Mouse (Mus musculus) CD4-positive, CD25-positive, alpha-beta regulatory T cell, adult 2 months (primary cell): ENCODE results near the gene Gmeb1.
A peak's percentile ranks its signal among the peaks of the same experiment; 100 is the strongest.

Source experiments
- DNase-seq: peaks from one replicate; pipeline ENCODE4 v3.0.0-alpha.2; 2012; ENCODE audit warnings: low read depth, low spot score

The Gmeb1 gene

DNA sequence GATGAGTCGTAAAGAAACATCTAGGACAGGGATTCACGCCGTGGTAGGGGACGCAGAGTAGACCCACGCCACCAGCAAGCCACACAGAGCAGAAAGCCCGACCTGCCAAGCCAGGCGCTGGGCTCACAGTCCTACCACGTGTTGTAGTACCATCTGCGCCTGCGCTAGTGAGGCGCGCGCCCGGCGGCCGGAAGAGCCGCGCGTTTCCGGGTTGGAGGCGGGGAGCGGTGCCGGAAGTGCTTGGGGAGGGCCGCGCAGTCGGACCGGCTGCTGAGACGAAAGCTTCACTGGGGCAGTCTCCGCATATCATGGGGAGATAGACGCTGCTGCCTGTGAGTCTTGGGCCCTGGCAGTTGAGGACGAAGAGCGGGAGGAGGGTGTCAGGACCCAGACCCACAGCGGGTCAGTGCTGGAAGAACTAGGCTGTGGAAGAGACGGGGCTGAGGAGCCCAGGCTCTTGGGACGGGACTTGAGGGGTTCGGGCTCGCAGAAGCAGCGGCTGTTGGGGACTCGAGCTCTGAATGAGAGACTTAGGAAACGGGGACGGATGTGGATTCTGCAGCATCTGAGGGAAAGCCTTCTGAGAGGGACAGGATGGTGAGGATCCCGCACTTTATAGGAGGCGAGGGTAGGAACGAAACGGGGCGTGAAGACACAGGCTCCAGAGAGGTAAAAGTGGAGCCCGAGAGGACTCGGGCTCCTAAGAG, 12.9 kb upstream of the Gmeb1 start, which contains the start of gene Taf12:
Gene Taf12, plus strand, starts transcription at position 220 of the 707 bp plus-strand sequence.
- peak; percentile 97 for DNase-seq

DNA sequence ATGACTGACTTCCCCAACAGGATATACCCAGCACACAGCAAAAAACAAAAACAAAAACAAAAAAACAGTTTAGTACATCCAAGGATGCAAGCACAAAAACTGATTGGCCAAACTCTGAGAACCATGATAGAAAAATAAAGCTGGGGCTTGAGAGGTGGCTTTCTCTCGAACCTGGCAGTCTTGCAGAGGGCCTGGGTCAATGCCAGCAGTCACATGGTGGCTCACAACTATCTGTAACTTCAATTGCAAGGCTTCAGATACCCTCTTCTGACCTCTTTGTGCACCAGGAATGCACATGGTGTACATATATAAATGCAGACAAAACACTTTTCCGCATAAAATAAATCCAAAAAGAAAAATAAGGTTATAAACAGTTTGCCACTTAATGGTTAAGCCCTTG, 11.8 kb upstream of the Gmeb1 start:
- no peak for DNase-seq

GRCm38 (mm10) chr4:132269740-132270560, 8.5 kb upstream of the Gmeb1 start:
- peak; percentile 94 for DNase-seq

DNA sequence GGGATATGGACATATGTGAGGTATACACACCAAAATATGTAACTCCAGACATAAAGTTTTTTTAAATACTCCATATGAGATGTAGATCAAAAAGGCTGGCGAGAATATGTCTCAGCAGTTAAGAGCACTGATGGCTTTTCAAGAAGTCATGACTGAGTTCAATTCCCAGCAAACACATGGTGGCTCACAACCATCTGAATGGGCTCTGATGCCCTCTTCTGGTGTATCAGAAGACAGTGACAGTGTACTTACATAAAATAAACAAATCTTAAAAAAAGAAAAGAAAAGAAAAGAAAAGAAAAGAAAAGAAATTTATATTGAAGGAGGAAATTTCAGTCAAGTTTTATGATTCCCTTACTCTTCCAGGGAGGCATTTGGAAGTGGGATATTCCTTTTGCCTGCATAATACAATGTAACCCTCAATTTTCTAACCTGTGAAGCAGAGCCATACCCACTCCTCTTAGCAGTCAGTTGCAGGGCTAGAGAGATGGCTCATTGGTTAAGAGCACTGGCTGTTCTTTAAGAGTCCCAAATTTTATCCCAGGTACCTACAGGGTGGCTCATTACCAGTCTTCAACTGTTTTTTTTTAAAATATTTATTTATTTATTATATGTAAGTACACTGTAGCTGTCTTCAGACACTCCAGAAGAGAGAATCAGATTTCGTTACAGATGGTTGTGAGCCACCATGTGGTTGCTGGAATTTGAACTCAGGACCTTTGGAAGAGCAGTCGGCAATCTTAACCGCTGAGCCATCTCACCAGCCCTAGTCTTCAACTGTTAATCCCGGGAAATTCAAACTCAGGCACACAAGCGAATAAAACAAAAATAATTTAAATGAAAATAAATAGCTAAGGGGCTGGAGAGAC, 7.7 kb upstream of the Gmeb1 start:
- DNase-seq, result peak; percentile 78

DNA sequence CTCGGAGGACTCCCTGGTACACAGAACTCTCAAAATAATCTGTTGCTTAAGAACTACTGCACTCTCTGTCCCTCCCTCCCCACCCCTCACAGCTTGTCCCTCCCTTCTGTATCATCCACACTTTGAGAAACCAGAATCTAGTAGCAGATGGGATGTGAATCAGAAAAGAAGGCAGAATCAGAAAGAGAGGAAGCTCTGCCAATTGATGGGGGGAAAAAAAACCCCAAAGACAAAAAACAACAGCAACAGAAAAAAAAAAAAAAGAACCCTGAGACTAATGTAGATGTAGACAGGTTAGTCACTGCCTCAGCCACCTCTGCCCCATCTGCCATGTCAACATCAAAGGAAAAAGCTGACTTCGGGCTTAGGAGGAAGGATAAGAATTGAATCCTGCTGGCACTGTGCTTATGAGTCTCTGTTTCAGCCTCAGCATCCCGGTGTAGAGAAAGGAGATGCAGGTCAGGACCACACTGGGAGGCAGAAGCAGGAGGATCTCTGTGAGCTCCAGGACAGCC, 5.5 kb upstream of the Gmeb1 start:
- no peak for DNase-seq

DNA sequence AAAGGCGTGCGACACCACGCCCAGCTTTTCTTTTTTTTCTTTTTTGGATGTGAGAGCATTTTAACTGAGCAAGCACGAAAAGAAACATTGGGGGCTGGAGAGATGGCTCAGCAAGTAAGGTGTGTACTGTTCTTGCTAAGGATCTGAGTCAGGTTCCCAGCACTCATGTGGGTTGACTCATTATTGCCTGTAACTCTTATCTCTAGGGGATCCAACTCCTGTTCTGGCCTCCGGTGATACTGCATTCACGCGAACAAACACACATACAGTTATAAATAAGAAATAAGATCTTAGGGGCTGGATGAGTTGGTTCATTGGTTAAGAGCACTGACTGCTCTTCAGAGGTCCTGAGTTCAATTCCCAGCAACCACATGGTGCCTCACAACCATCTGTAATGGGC, 1.9 kb upstream of the Gmeb1 start:
- DNase-seq, result no peak

- DNase-seq, result no peak
These were observed 885 bp upstream of the Gmeb1 start for GRCm38 (mm10) chr4:132262358-132262616.

- DNase-seq, result peak; percentile 88
These were observed 710 bp downstream of the Gmeb1 start for GRCm38 (mm10) chr4:132260404-132261379.

DNA sequence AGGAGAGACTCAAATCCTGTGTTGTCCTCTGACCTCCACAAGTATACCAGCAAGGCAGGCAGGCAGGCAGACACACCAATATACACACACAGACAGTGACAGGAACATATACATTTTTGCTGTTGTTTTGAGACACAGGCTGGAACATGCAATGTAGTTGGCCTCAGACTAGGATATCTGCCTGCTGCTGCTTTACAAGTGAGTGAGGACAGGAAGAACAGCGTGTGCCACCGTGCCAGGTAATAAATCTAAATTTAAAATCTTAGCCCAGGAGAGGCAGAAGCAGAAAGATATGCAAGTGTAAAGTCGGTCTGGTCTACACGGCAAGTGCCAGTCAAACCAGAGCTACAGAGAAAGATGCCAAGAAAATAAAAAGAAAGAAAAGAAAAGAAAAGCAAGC, 2.2 kb downstream of the Gmeb1 start:
- no peak for DNase-seq

GRCm38 (mm10) chr4:132256384-132256783, 5.0 kb downstream of the Gmeb1 start:
- no peak for DNase-seq

GRCm38 (mm10) chr4:132254986-132255385, 6.4 kb downstream of the Gmeb1 start:
- peak; percentile 58 for DNase-seq

GRCm38 (mm10) chr4:132253622-132254021, 7.8 kb downstream of the Gmeb1 start:
- no peak for DNase-seq

DNA sequence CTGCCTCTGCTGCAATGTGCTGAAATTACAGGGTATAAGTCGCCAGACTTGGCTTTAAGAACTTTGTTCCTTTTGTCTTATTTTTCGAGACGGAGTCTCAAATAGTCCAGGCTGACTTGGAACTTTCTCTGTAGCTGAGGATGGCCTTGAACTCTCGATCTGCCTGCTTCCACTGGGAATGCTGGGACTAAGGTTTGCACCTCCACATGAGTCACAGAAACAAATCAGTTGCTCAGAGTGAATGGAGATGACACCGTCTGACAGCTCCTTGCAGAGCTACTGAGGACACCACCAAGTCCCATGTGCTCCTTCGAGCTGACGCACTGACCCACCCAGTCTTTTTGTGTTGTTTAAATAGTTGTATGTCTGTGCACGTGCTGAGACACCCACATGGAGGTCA, 8.3 kb downstream of the Gmeb1 start:
- DNase-seq, result no peak

- DNase-seq, result no peak
These were observed 9.8 kb downstream of the Gmeb1 start for GRCm38 (mm10) chr4:132251596-132251995.

DNA sequence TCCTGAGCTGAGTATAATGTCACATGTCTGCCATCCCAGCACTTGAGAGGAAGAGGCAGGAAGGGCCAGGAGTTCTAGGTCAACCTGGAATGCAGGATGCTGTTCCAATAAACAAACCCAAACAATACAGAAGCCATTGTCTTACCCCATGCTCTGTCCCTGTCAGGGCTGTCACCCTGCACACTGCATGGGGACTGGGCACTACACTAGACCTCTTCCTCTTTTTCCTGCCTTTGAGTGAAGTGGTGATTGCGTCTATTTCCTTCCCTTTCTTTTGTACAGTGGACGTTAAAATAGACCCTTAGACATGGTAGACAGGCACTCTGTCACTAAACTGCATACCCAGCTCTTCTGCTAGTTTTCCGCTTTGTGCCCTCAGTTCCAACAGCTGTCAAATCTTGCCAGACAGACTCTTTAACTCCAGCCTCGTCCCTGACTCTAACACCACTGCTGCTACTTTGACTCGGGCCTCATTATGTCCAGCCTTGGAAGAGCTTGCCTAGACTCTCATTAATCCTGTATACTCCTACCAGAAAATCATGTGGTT, 13.9 kb downstream of the Gmeb1 start:
- no peak for DNase-seq

GRCm38 (mm10) chr4:132245643-132246042, 15.8 kb downstream of the Gmeb1 start:
- DNase-seq, result peak; percentile 16

DNA sequence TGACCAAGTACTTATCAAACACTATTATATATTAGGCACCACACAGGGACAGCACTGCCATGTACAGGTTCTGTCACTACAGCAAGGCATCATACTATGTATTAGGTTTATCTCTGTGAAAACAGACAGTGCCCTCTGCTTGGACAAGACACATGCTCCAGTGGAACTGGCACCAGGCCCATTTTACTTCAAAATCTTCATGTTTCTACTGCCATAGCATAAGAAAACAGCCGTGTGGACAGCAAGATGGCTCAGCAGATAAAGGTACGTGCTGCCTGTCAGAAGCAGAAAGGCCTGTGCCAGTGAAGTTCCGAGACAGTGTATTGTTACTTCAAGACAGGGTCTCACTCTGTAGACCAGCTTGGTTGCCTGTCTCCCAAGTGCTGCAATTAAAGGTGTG, 20.2 kb downstream of the Gmeb1 start:
- DNase-seq, result no peak

DNA sequence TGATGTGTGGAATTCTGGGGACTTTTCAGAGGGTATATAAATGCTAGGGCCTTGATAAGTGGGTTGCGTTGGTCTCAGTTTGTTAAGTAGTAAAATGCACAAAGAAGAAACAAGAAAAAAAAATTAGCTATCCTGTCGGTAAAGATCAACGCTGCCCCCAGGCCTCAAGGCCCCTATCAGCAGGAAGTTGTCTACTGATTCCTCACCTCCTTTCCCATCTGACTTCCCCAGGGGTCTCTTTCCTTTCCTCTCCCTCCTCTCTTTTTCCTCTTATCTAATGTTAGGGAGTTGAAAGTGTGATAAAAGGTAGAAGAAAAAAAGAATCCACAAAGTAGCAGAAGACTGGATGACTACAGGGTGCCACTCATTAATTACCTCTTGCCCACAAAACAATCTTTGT, 21.0 kb downstream of the Gmeb1 start:
- no peak for DNase-seq

- no peak for DNase-seq
These were observed 23.0 kb downstream of the Gmeb1 start for GRCm38 (mm10) chr4:132238356-132238755.

- no peak for DNase-seq
These were observed 26.7 kb downstream of the Gmeb1 start for GRCm38 (mm10) chr4:132234710-132235109.

- no peak for DNase-seq
These were observed 31.0 kb downstream of the Gmeb1 start for GRCm38 (mm10) chr4:132230422-132230821.
